Mouse (Mus musculus) right cerebral cortex, postnatal 36 days (tissue): ENCODE data around the gene Slc25a12.
"Not testable (repeated sequence)": the region's sequence is repeated elsewhere in the genome, so short reads cannot be mapped to it uniquely, and the experiment has no call there.

ENCODE experiments used
- DNase-seq, 2 experiments: peaks; one replicate each; pipeline ENCODE4 v3.0.0; 2022; ENCODE audit warnings: low spot score in 2 of 2, mixed read lengths in 1 of 2

Gene Slc25a12

GRCm38 (mm10) chr2:71367125-71367880 is at the start of gene Slc25a12:
Gene Slc25a12 (minus strand): TSS chr2:71367749.
- peak; percentile 64 to 70 for DNase-seq

- DNase-seq = no peak
Observed at GRCm38 (mm10) chr2:71405613-71406012, 38.1 kb upstream of the Slc25a12 start.

DNA sequence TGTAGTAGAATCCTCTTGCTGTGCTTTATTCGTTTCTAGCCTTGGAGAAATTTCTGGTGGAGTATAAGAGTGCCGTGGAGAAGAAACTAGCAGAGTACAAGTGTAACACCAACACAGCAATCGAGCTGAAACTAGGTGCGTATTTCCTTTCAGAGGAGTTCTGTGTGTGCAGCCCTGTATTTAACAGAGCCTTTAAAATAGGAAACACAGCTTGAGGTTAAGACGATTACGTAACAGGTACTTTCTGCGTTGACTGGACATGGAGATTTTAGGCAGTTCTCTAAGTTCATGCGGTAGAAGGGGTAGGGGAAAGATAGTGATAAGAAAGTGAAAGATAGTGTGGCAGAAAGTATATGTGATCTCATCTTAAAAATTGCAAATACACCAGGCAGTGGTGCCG is 22.3 kb upstream of the Slc25a12 start:
- no peak for DNase-seq

DNA sequence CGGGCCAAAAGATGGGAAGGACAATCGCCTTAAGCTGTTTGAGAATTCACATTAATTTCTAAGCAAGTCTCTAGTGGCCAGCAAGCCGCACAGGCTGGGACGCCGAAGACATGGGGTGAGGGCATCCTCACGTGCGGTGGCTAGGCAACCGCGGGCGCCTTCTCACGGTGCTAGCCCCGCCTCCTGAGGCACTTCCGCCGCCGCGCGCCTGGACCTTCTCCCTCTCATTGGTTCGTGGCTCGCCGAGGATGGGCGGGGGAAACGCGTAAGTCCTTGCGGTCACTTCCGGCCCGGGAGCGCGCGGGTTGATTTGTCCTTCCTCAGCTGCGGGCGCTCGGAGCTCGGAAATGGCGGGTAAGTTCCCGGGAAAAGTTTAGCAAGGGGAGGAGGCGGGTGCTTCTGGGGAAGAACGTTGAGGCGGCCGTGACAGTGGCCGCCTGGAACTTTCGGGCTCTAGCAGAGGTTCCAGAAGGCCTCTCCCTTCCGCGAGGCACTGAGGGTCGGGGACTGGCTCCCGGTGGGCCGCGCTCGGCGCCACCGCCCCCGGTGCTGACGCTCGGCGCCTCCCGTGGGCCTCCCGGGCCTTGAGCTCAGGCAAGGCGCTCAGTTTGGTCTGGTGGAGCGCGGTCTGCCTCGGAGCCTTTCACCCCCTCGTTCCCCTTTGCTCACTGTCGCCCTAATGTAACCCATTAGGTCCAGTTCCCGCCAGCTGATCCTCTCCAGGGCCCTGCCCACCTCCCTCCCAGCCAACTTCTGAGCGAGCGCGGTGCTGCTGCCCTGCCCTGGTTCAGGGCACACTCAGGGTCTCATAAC is 21.6 kb upstream of the Slc25a12 start, which contains the start of gene Hat1:
Hat1 (plus strand) TSS at position 8 of the 813 bp plus-strand sequence.
- peak; percentile 95 to 96 for DNase-seq

DNA sequence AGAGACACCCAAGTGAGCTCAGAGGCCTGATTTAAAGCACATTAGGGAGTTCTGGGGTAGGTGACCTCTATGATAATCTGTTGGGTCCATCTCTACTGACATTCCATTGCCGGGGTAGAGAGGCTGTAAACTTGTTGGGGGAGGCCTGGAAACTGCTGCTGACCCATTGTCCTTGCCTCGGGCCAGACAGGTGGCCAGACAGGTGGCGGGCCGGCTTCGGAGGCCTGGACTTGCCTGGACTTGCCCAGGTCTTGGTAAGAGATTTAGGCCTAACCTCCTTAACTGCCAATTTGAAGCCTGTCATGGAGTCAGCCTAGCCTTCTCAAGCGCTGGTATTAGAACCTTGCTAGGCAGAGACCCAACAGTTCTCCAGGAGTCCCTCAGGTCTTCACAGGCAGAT is 20.2 kb upstream of the Slc25a12 start:
- no peak for DNase-seq

GRCm38 (mm10) chr2:71383890-71384289 is 16.3 kb upstream of the Slc25a12 start:
- DNase-seq = no peak

DNA sequence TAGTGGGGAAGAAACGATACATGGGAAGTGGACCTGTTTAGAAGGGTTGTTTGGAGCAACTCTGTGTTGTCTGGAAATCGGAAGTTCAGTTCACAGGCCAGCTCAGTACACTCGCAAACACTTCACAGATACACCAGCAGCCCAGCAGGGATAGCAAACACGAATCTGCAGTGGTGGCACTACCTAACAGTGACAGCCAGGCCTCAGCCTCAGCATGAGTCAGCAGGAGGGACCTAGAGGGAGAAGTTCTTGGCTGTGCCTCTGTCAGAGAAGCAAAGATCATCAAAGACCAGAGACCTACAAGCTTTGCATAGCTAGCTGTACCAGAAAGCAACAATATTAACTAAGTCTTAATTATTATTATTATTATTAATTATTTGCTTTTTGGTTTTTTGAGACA is 14.4 kb upstream of the Slc25a12 start:
- DNase-seq = no peak

- DNase-seq = no peak
Observed at GRCm38 (mm10) chr2:71377426-71377825, 9.9 kb upstream of the Slc25a12 start.

DNA sequence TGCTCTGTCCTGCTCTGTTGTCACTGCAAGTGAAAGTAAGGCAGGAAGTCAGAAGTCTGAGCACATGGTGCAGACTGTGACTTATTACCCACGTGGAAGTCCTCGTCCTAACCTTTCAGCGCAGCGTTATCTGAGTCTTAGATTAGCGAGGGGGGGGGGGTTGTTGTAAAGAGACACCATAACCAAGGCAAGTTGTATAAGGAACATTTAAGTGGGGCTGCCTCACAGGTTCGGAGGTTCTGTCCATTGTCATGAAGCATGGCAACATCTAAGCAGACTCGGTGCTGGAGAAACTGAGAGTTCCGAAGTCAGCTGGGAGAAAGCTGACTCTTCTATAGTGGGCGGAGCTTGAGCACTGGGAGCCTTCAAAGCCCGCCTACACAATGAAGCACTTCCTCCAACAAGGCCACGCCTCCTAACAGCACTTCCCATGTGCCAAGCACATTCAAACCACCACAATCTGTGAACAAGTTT is 8.9 kb upstream of the Slc25a12 start:
- DNase-seq = no peak

DNA sequence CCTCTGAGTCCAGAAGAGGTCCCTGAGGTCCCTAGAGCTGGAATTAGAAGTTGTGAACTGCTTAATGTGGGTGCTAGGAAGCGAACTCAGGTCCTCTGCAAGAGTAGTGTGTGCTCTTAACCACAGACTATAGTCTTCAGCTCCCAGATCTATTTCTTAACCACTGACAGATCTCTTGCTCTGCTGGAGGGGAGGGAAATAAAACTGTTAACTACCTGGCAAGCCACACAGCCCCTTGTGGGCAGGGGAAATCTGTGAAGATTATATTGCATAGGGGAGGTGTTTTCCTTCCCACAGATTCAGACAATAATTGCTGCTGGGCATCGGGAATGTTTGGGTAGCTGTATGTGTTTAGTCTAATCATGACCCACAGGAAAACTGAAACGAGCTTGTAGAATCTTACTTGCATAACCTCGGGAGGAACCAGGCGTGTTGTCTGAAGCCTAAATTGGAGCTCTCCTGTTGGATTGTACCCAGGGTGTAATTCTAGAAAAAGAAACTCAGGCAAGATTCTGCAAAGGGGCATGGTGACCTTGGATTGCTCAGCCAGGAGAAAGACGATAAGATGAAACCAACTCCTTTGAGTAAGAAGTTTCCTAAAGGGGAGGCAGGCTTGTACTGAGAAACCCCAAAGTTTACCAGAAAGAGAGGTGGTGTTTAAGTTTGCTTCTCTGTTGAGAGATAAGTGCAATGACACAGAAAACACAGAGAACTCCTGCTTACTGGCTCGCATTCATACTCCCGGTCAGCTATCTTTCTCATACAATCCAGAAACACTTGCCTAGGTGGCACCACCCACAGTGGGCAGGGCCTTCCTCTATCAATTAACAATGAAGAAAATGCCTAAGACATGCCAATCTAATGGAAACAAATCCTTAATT is 7.0 kb upstream of the Slc25a12 start:
- no peak for DNase-seq

DNA sequence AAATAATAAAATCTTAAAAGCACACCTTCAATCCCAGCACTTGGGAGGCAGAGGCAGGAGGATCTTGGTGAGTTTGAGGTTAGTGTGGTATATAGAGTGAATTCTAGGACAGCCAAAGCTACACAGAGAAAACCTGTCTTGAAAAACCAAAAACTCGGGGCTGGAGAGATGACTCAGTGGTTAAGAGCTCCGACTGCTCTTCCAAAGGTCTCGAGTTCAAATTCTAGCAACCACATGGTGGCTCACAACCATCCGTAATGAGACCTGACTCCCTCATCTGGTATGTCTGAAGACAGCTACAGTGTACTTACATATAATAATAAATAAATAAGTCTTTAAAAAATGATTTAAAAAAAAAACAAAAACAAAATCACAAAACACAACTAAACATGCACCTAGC is 4.7 kb upstream of the Slc25a12 start:
- not testable (repeated sequence) for DNase-seq

DNA sequence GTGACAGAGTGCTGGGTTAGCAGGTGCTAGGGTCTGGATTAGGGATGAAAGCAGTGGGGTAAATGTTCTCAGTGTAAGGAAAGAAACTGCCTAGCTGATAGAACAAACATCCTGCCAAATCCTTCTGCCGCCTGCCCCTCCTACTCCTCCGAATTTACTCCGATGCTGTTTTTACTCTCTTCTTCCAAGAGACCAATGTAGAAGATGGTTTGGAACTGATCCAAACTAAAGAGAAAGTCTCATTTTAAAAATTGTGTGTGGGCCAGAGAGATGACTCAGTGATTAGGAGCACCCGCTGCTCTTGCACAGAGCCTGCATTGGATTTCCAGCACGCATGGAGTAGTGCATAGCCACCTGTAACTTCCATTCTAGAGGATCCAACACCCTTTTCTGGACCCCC is 4.2 kb upstream of the Slc25a12 start:
- peak; percentile 25 to 71 for DNase-seq

- no peak for DNase-seq
Observed at GRCm38 (mm10) chr2:71368086-71368485, 537 bp upstream of the Slc25a12 start.

DNA sequence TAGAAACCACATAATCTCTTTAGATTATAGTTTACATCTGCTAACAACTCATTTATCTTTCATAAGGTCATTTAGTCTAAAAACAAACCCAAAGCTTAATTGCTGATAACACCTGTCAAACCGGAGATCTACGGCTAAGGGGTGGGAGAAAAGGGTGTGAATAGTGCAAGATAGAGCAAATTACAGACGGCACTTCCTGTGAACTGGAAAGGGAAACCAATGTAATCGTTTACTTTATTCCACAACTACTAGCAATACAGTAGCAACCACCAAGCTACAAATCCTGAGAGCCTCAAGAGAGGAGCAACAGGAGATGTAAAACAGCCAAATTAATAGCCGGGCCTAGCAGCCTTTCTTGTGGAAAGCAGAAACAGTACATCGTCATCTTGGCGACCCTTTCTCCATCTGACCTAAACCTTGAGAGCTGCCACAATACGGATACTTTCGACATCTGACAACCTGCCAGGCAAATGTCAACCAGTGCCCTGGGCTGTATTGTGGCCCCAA is 878 bp downstream of the Slc25a12 start:
- no peak for DNase-seq

DNA sequence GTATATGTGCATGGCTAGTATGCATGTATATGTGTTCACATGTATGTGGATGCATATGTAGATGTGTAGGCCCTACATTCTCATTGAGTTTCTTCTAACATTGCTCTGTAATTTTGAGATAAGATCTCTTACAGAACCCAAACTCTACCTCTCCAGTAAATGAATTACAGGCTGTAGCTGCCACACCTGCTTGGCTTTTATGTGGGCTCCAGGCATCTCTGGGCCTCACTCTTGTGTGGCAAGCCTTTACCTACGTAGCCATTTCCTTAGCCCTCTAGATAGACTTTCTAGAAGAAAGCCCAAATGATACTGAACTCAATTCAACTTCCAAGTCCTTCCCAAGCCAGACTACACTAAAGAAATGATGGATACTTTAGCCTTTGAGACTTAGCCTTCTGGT is 7.4 kb downstream of the Slc25a12 start:
- DNase-seq = no peak

DNA sequence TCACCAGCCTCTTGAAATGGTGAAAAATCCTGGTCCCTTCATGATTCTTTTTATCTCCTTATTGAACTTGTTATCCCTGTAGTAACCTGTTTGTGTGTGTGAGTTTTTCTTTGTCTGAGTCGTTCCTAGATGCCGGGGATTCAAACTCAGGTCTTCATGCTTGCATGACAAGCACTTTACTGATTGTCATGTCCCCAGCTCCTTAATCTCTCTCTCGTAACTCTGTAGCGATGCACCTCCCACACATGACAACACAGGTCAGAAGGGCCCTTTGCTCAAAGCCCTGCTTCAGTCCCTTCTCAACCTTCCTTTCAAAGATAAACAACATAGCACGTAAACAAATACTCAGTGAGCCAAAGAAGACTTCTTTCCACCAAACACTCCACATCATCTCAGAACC is 9.2 kb downstream of the Slc25a12 start:
- DNase-seq = no peak

DNA sequence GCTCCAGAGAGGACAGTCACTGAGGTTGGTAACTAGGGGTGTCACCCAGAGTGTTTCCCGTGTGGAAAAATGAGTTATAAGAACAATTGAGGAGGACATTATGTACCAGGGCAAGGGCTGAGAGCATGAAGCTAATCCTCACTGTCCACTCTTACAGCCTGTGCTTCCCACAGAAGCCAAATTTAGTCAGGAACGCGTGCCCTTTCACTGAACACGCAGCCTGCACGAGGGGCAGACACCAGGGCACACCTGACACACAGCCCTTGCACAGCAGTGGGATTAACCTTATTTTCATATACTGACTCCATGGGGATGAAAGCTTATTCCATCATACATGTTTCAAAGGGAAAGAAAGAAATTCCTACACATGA is 13.5 kb downstream of the Slc25a12 start:
- DNase-seq = no peak

DNA sequence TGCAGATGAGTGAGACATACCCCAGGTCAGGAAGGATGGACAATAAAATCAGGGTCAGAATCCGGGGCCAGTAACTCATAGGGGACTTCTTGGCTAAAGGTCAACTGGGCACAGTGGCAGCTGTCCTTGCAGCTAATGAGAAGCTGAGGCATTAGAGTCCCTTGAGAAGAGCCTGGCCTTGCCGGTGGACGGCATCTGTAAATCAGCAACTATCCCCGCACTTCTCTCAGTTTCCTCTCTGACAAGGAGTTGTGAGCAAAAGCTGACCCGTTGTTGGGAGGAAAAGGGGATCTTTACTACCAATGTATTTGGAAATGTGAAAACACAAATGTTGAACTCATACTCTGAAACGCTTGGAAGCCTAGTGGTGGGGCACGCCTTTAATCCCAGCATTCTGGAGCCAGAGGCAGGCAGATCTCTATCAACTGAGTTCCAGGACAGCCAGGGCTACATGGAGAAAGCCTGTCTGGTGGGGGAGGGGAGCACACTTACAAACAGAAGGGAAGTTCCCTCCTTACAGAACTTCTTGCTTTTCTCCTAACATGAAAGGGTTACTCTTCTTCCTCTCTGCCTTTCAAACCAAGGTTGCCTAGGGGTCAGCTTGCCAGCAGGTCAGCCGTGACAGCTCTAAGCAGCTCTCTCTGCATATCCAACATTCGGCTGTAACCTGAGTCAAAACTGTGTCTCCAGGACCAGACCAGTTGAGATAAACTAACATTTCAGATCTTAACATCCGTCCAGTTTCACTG is 14.1 kb downstream of the Slc25a12 start:
- no peak for DNase-seq

DNA sequence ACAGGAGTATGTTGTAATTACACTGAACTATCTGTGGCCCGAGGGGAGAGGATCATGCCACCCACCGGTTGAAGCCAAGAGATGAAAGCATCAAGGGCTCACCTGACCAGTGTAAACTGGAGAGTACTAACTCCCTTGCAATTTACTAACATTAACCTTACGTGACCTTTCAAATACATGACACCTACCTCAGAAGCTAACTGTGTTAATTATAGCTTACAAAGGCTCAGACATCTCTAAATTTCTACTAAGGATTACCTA is 15.9 kb downstream of the Slc25a12 start:
- DNase-seq = no peak

GRCm38 (mm10) chr2:71350904-71351726 is 16.4 kb downstream of the Slc25a12 start:
- no peak for DNase-seq
